Mouse (Mus musculus) adipocyte (in vitro differentiated cells): ENCODE data around the gene B4galt1.

Experiments
- DNase-seq: peaks from one replicate; pipeline ENCODE4 v3.0.0-alpha.2; 2016; ENCODE audit warnings: low spot score

The B4galt1 gene

DNA sequence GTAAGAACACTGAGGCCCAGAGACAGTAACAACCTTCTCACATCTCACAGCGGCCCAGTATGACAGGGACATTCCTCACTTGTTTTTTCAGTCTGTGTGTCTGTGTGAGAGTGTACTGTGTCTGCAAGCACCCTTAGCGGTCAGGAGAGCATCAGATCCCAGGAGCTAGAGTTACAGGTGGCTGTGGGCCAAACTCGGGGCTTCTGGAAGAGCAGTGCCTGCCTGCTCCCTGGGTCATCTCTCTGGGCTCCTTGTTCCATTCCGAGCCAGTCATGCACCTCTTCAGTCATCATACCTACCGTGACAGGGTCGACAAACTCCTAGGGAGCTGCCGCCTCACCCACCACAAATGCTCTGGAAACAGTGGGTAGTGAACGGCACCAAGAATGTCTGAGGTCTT lies 10.1 kb downstream of the B4galt1 start:
- DNase-seq = no peak

DNA sequence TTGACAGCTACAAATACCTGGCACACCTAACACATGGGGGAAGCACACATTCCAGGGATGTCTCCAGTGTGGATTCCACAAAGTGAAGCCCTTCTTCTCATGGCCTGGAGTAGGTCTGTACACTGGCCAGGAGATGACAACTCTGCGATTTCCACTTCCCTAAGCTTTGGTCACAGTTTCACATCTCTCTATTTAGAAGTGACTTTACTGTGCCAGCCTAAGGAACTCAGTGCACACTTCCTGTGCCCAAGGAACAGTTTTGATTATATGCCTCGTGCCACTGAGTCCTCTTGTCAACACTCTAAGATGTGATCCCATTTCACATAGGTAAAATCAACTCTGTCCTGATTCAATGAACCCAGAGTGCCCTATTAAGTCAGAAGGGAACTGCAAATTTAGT lies 13.4 kb downstream of the B4galt1 start:
- DNase-seq = no peak

DNA sequence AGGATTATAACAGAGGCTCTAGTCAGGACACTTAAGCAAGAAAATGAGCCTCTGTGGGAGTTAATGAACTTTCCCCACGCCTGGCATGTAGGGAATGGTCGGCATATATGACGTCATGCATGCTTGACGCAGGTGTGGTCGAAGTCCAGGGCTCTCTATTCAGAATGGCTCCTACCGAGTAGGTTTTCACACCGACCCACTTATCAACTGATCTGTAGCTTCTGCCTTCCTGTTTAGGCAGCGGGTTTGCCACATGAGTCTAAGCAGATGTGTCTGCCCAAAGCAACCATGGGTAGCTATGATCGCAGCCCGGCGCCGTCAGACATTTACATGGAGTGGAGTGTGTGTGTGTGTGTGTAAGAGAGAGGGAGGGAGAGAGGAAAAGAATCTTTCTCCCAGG lies 14.6 kb downstream of the B4galt1 start:
- no peak for DNase-seq

DNA sequence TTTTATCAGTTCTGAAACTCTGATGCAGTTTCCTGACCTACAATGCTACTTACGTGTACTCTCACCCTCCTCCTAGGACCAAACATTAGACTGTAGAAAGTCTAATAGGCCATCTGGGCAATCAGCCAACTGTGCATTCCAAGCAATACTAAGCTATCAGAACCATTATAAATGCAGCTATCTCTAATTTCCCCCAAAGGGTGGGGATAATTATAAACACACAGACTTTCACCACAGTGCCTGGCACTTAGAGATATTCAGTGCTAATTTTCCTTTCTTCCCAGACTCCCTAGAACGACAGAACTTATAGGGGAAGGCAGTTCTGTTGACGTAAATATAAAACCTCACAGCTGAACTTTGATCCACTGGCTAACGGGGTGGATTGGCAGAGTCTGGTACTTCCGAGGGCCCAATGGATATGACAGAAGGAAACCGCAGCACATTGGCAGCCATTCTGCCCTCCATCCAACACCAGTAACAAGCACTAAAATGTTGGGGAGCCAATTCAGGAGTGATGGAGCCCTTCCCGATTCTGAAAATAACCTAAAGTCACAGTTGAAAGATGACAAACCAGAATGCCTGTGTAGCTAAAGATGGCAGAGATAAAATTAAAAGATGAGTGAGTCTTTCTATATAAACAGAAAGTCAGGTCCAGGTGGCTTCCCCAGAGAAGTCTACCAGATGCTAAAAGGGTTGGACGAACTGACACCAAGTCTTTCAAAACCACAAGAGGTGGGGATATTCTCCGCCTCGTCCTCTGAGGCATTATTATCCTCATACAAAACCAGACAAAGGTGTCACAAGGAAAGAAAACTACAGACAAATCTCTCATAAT lies 16.1 kb downstream of the B4galt1 start:
- DNase-seq = peak; percentile 68

DNA sequence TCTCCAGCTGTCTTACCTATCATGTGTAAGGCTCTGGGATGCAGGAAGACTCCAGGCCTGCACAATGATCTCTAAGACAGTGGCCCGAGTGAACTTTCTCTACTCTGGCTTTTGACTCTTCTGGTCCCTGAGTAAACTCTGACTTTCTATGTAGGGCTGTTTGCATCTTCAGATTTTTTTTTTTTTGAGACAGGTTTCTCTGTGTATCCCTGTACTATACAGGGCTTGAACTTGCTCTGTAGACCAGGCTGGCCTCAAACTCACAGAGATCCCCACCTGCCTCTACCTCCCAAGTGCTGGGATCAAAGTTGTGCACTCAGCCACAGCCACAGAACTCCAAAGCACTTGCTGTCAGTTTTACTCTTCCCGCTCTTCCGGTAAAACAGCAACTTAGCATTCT lies 16.8 kb downstream of the B4galt1 start:
- no peak for DNase-seq

DNA sequence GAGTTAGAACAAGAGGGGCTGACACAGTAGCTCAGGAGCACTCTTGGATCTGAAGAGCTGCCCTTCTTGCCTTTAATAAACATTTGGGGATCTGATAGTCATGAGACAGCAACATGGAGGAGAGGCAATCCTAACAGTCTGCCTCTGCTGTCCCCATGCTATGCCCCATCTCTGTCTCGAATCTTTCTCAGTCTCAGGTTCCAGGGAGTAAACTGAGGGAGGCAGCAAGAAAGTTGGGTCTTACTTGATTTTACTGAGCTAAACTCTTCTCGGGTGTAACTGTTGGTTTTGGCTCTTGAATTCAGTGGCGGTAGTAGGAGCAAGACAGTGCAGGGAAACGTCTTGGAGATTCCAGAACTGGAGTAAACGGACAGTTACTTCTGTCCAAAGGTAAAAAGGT lies 18.9 kb downstream of the B4galt1 start:
- no peak for DNase-seq

DNA sequence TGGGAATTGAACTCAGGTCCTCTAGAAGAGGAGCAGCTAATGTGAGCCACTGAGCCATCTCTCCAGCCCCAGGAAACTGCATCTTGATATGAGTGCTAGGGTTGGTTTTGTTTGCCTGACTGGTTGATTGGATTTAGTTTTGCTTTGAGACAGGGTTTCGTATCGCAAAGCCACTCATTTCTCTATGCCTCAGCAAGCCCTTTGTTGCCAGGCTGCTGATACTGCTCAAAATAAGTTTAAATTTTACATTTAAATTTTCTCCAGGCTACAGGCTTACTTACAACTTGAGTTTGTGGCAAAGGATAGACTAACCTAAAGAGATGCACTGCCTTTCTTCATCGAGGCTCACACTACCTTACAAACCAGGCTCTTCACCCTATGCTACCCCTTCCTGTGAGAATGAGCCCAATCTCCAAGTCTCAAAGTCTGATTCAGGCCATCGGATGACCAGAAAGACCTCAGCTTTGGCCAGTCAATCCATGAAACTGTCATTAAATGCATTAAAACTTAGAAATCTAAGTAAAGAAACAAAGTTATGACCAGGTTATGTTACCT lies 19.5 kb downstream of the B4galt1 start:
- no peak for DNase-seq

DNA sequence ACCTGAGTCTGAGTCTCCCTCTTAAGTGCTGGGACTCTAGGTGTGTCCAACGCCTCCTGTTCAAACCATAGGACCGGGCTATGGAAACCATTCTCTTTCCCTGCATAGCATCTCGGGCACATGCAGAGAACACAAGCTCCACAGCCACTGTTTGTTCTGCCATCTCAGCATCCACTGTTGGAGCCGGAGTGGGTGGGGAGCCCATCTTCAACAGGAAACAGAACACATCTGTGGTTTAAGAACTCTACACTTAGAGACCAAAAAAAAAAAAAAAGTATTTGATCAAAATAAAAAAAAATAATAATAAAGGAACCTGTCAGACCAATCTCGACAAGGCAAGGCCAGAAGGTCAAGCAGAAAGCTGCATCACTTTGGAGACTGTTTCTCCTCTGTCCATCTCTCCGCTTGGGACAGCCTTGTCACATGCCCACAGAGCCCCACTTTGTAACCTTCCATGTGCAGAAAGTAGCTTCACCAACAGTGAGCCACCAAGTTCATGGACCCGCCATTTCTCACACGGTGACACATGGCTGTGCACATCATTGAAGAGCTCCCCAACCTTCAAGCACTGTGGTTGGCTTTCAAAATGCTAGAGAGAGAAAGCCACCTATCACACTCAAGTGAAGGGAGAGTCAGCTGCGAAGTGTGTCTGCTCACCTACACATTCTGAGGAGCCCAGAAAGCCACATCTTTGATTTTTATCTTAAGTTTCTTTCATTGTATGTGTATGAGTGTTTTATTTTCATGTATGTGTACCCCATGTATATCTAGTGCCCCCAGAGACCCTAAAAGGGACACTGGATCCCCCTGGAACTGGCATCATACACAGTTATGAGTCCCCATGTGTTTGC lies 20.2 kb downstream of the B4galt1 start:
- DNase-seq = no peak

DNA sequence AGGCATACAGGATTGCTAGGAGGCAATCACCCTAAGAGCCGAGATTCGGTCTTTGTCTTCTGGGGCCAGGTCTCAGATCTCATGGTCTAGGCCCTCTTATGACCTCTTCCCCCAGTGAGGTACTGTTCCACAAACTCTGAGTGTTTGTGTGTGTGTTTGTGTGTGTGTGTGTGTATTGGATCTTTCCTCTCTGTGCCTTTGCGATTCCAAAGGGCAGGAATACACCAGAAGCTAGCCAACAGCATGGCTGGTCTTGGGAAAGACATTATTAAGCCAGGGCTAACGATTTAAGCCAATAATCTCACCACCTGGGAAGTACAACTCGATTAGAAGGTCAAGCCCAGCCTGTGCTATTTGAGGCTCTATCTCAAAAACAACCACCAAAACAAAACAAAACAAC lies 23.3 kb downstream of the B4galt1 start:
- no peak for DNase-seq

DNA sequence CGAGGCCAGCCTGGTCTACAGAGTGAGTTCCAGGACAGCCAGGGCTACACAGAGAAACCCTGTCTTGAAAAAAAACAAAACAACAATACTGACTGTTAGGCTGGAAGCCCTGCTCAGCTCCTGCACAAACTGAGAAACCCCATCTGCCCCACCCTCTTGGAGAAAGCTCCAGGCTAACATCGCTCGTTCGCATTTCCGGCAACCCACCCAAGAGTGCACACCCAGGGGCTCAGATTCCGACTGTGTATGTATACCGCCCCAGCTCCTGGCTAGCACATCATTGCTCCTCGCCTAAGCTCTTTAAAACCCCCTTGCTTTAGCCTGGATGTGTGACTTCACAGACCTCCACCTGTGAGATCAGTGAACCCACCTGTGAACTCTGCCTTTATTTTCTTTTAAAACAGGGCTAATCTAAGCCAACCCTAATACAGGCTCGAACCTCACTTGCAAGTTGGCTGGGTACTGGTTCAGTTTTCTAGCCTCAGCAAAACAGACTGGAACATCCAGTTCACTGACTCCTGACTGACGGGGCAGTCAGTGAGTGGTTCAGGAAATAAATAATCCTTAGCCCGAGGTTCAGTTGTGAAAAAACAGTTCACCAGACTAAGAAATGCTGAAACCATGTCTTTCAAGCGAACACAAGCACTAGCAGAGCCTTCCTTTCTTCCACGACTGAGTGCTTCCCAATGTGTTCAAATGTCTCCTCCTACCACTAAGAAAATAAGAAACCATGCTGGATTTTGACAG lies 24.0 kb downstream of the B4galt1 start:
- DNase-seq = no peak

DNA sequence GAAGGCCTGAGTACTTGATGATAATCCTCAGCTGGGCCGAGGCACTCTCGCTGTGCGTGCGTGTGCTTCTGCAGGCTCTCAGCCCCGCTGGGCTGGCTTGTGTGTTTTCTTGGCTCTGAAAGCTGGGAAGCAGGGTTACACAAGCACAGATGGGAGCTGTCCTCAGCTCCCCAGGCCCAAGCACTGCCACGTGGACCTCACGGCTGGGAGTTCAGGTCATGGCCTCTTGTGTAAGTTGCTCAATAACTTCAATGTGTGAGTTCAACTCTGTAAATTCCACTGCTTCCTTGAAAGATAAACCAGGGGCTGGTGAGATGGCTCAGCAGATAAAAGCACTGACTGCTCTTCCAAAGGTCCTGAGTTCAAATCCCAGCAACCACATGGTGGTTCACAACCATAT lies 24.9 kb downstream of the B4galt1 start:
- DNase-seq = peak; percentile 91

DNA sequence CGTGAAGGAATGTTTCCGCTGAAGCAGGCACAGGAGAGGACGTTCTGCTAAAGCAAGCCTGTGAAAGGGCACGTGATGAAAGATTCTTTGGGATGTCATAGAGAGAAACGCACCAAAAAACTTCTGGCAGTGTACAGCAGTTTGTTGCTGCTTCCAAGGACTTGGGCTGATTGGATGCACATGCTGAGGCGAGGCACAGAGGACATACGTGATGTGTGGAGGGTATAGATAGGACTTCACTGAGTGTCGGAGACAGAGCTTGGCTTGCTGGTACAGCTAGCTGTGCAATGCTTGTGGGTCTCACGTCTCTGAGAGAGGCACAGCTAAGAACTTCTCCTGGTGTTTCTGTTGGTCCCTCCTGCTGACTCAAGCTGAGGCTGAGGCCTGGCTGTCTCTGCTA lies 25.9 kb downstream of the B4galt1 start:
- DNase-seq = no peak

DNA sequence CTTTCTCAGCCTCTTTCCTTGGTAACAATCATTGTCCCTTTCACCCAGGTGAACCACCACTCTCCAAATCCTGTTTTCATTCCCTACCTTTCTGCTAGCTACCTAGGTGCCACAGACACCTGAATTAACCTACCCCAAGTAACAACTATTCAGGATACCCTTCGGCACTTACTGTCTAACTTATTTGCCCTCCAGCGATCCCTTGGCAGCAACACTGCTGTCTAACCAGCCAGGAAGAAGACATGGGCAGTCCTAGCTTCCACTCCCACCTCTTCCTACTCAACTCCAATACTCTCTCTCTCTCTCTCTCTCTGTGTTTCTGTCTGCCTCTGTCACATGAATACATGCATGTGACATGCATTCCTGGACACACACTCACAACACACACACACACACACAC lies 27.0 kb downstream of the B4galt1 start:
- DNase-seq = no peak

DNA sequence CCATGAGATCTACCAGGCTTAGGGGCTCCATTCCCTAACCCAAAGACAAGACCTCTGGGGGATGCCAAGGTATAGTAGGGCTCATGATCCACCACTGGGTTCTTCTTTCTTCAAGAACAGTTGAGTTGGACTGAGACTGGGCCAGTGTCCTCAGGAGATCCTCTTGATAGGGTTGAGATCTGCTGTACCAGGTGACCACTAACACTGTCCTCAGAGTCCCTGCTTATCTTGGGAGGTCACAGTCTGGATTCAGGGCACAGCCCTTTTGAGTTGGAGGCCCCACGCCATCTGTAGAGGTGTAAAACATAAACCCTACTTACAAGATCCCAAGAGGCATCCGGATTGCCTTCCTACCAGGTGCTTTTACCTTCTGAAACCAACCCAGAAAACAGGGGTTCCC lies 27.8 kb downstream of the B4galt1 start:
- DNase-seq = no peak

DNA sequence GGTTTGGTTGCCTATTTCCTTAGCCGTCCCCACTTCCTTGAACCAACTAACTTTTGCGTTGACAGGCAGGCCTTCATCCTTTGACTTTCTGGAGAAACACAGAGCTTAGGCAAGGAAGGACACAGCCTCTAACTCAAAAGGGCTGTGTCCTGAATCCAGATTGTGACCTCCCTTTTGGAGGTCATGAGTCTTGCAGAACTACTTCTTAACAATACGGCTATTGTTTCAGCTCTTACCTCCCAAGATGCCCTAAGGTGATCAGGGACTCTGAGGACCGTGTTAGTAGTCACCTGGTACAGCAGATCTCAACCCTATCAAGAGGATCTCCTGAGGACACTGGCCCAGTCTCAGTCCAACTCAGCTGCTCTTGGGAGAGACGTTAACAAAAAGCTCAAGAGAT lies 28.7 kb downstream of the B4galt1 start:
- no peak for DNase-seq

DNA sequence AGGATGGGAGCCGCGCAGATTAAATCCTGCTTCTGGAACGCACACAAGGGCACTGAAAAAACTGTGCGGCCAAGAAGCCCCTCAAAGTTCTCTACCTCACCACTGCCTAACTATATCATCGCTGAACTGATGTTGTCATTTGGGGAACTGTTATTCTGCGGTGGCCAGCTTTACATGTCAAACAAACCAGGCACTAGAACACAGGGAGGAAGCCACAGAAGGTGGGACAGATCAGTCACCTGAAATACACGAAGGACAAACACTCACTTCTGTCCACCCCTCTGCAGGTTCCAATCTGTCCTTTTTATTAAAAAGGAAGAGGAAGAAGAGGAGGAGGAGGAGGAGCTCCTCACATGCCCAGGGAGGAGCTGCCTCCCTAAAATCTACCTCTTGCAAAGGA lies 29.3 kb downstream of the B4galt1 start:
- DNase-seq = no peak

DNA sequence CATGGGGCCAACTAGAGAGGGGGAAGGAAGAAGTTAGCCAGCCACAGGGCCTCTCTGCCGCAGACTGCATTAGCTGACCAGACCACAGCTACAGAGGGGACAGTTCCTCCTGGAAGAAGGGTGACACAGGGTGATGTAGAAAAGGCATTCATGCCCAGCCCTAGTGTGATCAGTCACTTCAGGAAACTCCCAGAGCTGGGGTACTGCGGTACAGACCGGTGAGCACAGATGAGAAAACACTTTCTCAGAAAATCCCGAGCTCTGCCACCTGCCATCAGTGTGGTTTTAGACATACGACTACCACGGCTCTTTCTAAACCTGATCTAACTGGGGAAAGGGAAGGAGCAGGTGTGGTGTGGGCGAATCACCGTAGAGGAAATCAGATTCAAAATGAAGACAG lies 30.1 kb downstream of the B4galt1 start:
- DNase-seq = no peak

DNA sequence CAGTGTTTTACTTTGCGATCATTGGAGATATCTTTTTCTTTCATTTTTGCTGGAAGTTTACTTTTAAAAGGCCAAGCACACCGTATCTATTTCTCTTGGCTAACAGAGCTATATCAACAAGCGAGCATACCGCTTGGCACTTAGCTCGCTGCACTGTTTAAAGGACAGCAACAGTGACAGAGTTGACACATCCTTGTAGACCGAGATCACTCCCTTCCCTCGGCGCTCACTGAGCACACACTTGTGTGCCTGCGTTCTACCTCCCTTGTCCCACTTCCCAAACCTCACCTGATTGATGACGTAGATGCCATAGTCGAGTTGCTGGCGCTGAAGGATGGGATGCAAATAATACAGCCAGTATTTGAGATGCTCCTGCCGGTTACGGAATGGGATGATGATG lies 30.7 kb downstream of the B4galt1 start:
- DNase-seq = no peak

DNA sequence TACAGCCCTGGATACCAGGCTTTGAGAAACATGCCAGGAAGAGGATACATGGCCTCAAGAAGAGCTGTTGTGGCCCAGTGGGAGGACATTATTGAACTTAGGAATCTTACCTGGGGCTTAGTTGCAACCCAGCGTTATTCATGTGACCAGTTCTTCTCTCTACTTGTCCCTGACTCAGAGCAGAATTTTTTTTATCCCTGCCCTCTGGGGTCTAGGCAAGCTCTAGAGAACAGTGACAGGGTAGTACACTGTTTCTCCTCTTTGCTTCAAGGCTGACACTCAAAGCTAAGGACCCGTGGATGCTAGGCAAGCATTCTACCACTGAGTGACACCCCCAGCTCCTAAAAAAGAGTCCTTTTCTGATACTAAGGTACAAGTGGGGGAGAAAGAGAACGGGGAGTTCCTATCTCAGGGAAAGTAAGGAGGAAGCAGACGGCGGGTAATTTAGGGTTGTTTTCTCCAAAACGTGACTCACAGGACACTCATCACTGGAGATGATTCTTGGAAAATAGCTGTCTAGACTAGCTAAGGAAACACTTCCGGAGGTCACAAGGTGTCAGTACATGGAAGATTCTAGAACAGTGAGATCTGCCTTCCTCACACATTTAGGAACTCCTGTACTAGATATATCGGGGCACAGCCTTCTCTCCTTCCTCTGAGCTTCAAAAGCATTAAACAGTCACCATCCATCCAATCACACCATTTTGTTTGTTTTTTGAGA lies 32.3 kb downstream of the B4galt1 start:
- DNase-seq = no peak

DNA sequence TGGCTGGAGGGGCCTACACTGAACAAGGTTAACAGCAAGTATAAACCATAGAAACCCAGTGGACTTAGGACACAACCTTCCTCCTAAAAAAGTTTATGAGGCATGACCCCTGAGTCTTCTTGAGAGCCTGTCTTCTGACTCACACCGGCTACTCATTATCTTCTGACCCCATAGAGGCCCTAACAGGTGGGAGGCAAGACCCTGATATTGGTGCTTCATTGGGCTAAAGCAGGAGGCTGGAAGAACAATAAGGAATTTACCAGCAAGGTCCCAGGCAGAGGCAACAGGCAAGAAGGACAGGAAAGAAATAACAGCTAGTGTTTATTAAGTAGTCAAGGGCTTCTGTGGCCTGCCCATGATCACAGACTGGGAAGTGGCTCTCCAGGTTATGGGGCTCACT lies 32.9 kb downstream of the B4galt1 start:
- DNase-seq = no peak

DNA sequence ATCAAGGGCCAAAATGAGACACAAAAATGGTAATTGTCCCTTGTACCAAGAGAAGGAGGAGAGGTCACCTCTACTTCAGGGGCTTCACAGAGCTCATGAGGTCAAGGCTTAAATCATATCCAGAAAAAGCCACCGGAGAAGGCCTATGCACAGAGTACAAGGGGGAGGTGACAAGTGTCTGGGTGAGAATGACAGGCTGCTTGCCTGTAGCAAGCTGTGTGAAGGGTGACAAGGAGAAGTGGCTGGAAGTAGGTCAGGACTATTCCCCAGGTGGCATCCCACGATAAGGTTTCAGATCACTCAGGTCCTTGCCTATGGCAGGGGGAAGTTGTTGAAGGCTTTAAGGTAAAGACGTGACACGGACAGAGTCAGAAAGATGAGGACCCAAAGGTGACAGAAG lies 33.8 kb downstream of the B4galt1 start:
- no peak for DNase-seq

DNA sequence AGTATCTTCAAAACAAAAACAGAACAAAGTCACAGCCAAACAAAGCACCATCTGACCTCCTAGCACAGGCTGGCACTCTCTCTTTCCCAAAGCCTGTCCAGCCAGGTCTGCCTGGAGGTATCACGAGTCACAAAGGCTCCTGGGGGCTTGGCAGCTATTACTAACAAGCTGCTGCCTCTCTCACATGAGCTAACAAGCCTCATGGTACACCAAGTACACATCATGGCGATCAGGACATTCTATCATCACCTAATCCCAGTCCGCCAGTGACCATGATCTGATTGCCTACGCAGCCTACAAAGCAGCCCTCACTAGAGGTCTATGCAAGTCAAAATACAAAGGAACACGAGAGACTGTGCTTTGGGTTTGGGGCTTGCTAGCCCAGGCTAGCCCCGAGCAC lies 34.7 kb downstream of the B4galt1 start:
- no peak for DNase-seq
